Mouse (Mus musculus) midbrain, embryonic 12.5 days (tissue): ENCODE results near the gene Lhx1. TPM values are rescaled to one million over a fixed set of nuclear protein-coding genes. Genes with fewer than 3 reads are reported as not detected.

Source experiments
- ATAC-seq: fragments of 200-750 bp; cut with Nextera tagmentation; 2 replicates; pipeline ENCODE4 v1.8.0; 2017; ENCODE audit warnings: low read depth, moderate TSS enrichment, moderate library complexity; ENCODE audit not compliant: low FRiP score
- H3K27ac ChIP-seq: fragments of 300-500 bp; sonication (generic); replicated peaks from 2 replicates; pipeline ENCODE4 v1.5.1; 2016; ENCODE audit warnings: mild to moderate bottlenecking
- H3K27me3 ChIP-seq: fragments of 300-500 bp; sonication (generic); 2 replicates; pipeline ENCODE4 v1.6.1; 2016; ENCODE audit warnings: mild to moderate bottlenecking
- H3K36me3 ChIP-seq: fragments of 300-500 bp; sonication (generic); 2 replicates; pipeline ENCODE4 v1.6.1; 2016
- H3K4me1 ChIP-seq: fragments of 300-500 bp; sonication (generic); 2 replicates; pipeline ENCODE4 v1.6.1; 2016
- H3K4me2 ChIP-seq: fragments of 300-500 bp; sonication (generic); replicated peaks from 2 replicates; pipeline ENCODE4 v1.6.1; 2016; ENCODE audit warnings: mild to moderate bottlenecking, moderate library complexity
- H3K4me3 ChIP-seq: fragments of 300-500 bp; sonication (generic); 2 replicates; pipeline ENCODE4 v1.5.1; 2016; ENCODE audit warnings: mild to moderate bottlenecking
- H3K9ac ChIP-seq: fragments of 300-500 bp; sonication (generic); replicated peaks from 2 replicates; pipeline ENCODE4 v1.6.1; 2016; ENCODE audit warnings: mild to moderate bottlenecking, moderate library complexity
- H3K9me3 ChIP-seq: fragments of 300-500 bp; sonication (generic); 2 replicates; pipeline ENCODE4 v1.6.1; 2016; ENCODE audit warnings: mild to moderate bottlenecking
- WGBS: fragments of 180-500 bp; shearing (Covaris S2); methylation state at CpG from one replicate; pipeline ENCODE4 v1.1.7; 2016; 5-methylcytosine and 5-hydroxymethylcytosine counted together
- polyA plus RNA-seq: library from polyadenylated mRNA; unstranded; fragments of >200 nt; fragmentation: Nextera tagmentation; extraction: Ambion mirVana; gene quantifications from 2 replicates; pipeline ENCODE4 v1.2.1, GENCODE M21; 2016

Gene Lhx1
- polyA plus RNA-seq, 1 experiment from 2014 or later, result 50.5 TPM

GRCm38 (mm10) chr11:84524511-84525270, 644 bp downstream of the Lhx1 start:
- Histone ChIP-seq H3K27me3 (peaks cover 100% of the 10 kb centered on the region), H3K4me1 (peaks cover 47% of the 10 kb centered on the region), H3K36me3 (no peaks in the 10 kb centered on the region), H3K27ac (peak overlapping the region; percentile 81), H3K4me3 (peak overlapping the region; percentile 57), H3K9me3 (no peaks in the 10 kb centered on the region), H3K4me2 (peak overlapping the region; percentile 82), H3K9ac (peak overlapping the region; percentile 79)
- 0 out of 2 replicates have a peak, but pooled peaks have one; percentile 27 for ATAC-seq
- 0% methylated on average over 47 of the region's 48 CpGs for WGBS

- peak overlapping the region; percentile 81 for H3K27ac ChIP-seq
- peak overlapping the region; percentile 79 for H3K9ac ChIP-seq
- peak overlapping the region; percentile 82 for H3K4me2 ChIP-seq
- peaks cover 100% of the 10 kb centered on the region for H3K27me3 ChIP-seq
- H3K4me3 ChIP-seq, result peak overlapping the region; percentile 57
- no peak for ATAC-seq
- WGBS, result under 1% methylated on average over 35 of the region's 35 CpGs
- H3K36me3 ChIP-seq, result no peaks in the 10 kb centered on the region
- H3K9me3 ChIP-seq, result no peaks in the 10 kb centered on the region
- peaks cover 39% of the 10 kb centered on the region for H3K4me1 ChIP-seq
Measured at GRCm38 (mm10) chr11:84523841-84524510, 1.4 kb downstream of the Lhx1 start.

DNA sequence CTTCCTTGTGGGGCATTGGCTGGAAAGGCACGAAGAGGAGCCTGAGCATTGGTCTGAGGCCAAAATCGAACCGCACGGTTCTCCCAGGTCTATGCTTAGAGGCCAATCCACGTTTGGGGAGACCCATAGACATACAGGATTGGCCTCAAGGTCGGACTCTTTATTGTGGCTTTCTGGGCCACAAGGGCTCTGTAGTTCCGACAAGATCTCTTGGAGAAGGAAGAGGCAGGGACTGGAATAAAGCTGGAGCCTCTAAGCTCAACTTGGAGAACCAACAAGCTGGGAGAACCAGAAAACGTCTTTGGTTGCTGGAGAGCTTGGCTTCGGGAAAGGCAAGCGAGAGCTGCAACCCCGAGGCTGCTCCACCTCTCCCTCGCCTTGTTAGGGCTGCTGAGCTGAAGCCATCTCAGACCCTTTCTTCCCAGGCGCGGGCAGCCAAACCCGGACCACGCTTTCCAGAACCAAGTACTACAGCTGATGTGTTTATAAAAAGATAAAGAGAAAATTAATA, 2.0 kb downstream of the Lhx1 start:
- Histone ChIP-seq H3K4me1 (peaks cover 35% of the 10 kb centered on the region), H3K4me2 (peak overlapping the region; percentile 82), H3K27me3 (peaks cover 99% of the 10 kb centered on the region), H3K27ac (peak overlapping the region; percentile 81), H3K9ac (peak overlapping the region; percentile 79), H3K4me3 (peak overlapping the region; percentile 57), H3K9me3 (no peaks in the 10 kb centered on the region), H3K36me3 (no peaks in the 10 kb centered on the region)
- ATAC-seq, result no peak
- under 1% methylated on average over 16 of the region's 16 CpGs for WGBS

GRCm38 (mm10) chr11:84522577-84523320, 2.6 kb downstream of the Lhx1 start:
- peaks cover 35% of the 10 kb centered on the region for H3K4me1 ChIP-seq
- ATAC-seq, result no peak
- peak overlapping the region; percentile 57 for H3K4me3 ChIP-seq
- peak overlapping the region; percentile 79 for H3K9ac ChIP-seq
- under 1% methylated on average over 40 of the region's 40 CpGs for WGBS
- H3K4me2 ChIP-seq, result peak overlapping the region; percentile 82
- peak overlapping the region; percentile 81 for H3K27ac ChIP-seq
- no peaks in the 10 kb centered on the region for H3K36me3 ChIP-seq
- peaks cover 94% of the 10 kb centered on the region for H3K27me3 ChIP-seq
- no peaks in the 10 kb centered on the region for H3K9me3 ChIP-seq

DNA sequence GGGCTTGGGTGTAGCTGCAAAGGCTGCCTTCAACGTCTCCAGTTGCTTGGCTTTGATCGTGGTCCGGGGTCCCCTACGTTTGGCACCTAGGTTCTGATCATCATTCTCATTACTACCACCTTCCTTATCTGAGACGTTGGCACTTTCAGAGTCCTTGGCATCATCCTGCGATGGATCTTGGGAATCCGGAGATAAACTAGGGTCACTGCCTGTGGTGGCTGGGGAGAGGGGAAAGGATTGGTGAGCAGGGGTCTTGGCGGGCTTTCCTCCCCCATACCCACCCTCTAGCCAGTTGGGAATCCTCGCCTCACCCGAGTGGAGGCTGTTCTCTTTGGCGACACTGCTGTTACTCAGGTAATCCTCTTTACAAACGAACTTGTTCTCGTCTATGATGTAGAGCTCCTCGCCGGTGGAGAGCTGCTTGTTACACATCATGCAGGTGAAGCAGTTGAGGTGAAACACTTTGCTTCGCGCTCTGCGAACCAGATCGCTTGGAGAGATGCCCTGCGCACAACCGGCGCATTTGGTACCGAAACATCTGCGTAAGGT, 3.5 kb downstream of the Lhx1 start:
- H3K4me1 ChIP-seq, result peaks cover 35% of the 10 kb centered on the region
- H3K27ac ChIP-seq, result peak overlapping the region; percentile 81
- H3K4me2 ChIP-seq, result peak overlapping the region; percentile 82
- H3K9ac ChIP-seq, result peak overlapping the region; percentile 79
- ATAC-seq, result no peak
- WGBS, result 5% methylated on average over 24 of the region's 24 CpGs
- no peaks in the 10 kb centered on the region for H3K36me3 ChIP-seq
- no peaks in the 10 kb centered on the region for H3K9me3 ChIP-seq
- H3K4me3 ChIP-seq, result peak overlapping the region; percentile 57
- peaks cover 89% of the 10 kb centered on the region for H3K27me3 ChIP-seq

DNA sequence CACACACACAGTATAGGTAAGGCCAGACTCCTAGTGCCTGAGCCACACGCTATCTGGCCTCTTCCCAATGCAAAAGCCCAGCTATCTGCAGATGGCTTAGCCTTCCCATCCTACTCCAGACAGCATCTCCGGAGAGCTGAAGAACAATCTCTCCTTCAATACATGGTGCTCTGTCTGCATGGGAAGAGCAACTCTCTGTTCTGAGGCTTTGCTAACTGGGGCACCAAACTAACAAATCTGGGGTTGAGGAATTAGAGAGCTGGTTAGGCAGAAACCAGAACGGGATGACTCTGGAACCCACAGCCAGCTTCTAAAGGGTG, 4.3 kb downstream of the Lhx1 start:
- WGBS, result 9% methylated on average over 3 of the region's 3 CpGs
- H3K27ac ChIP-seq, result peak overlapping the region; percentile 81

DNA sequence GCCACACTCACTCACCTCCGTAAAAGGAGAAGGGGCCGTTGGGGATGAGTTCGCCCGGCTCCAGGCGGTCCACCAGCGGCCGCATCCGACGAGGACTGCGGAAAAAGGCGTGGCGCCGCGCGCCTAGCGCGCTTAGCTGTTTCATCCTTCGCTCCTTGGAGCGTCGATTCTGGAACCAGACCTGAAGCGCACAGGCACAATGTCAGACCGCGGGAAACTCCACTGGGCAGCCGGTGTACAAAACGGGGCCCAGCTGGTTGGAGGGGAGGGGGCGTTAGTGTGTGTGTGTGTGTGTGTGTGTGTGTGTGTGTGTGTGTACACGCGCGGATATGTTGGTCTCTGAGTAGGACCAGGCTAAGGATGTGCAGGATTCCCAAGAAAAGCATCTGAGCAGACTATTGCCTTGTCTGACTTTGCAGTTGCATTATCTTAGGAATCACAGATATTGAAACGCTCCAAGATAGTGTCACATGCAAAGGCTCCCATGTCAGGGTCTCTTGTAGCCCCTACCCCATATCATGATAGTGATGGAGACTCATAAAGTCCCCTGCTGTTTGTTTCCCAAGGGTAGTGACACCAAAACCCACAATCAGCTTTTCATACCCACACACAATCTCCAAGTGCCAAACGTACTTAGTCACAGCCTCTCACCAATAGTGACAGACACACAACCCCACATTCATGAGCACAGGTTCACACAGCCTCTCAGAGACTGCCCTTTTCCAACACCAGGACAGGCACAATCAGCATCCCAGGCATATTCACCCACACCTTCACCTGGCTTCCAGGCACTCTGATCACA, 4.9 kb downstream of the Lhx1 start:
- H3K36me3 ChIP-seq, result no peaks in the 10 kb centered on the region

More for the DNA sequence above, 4.3 kb downstream of the Lhx1 start:
- Histone ChIP-seq H3K9me3 (no peaks in the 10 kb centered on the region), H3K27me3 (peaks cover 89% of the 10 kb centered on the region), H3K9ac (peak overlapping the region; percentile 79), H3K4me1 (peaks cover 33% of the 10 kb centered on the region), H3K36me3 (no peaks in the 10 kb centered on the region), H3K4me3 (peak overlapping the region; percentile 57), H3K4me2 (peak overlapping the region; percentile 82)
- no peak for ATAC-seq

GRCm38 (mm10) chr11:84519576-84520268, 5.6 kb downstream of the Lhx1 start:
- ATAC-seq, result no peak
- H3K27ac ChIP-seq, result peak overlapping the region; percentile 81
- peaks cover 89% of the 10 kb centered on the region for H3K27me3 ChIP-seq
- H3K9ac ChIP-seq, result peak overlapping the region; percentile 79
- H3K4me2 ChIP-seq, result peak overlapping the region; percentile 82
- no peaks in the 10 kb centered on the region for H3K36me3 ChIP-seq
- peak overlapping the region; percentile 57 for H3K4me3 ChIP-seq
- whole genome bisulfite sequencing, result 4% methylated on average over 34 of the region's 34 CpGs
- no peaks in the 10 kb centered on the region for H3K9me3 ChIP-seq
- H3K4me1 ChIP-seq, result peaks cover 21% of the 10 kb centered on the region

More for the DNA sequence above, 4.9 kb downstream of the Lhx1 start:
- peak overlapping the region; percentile 82 for H3K4me2 ChIP-seq
- peaks cover 89% of the 10 kb centered on the region for H3K27me3 ChIP-seq
- H3K4me1 ChIP-seq, result peaks cover 28% of the 10 kb centered on the region
- H3K9ac ChIP-seq, result peak overlapping the region; percentile 79
- ATAC-seq, result no peak
- peak overlapping the region; percentile 57 for H3K4me3 ChIP-seq
- 2% methylated on average over 31 of the region's 31 CpGs for WGBS
- H3K9me3 ChIP-seq, result no peaks in the 10 kb centered on the region
- H3K27ac ChIP-seq, result peak overlapping the region; percentile 81

GRCm38 (mm10) chr11:84519036-84519435, 6.3 kb downstream of the Lhx1 start:
- Histone ChIP-seq H3K4me1 (peaks cover 14% of the 10 kb centered on the region; the same call in 1 of the 2 replicates), H3K27me3 (peaks cover 87% of the 10 kb centered on the region), H3K9me3 (no peaks in the 10 kb centered on the region), H3K4me3 (peak overlapping the region; percentile 57), H3K27ac (peak overlapping the region; percentile 56; the same call in 1 of the 2 replicates), H3K36me3 (no peaks in the 10 kb centered on the region), H3K4me2 (peak overlapping the region; percentile 82), H3K9ac (peak overlapping the region; percentile 56)
- no peak for ATAC-seq
- 5% methylated on average over 12 of the region's 12 CpGs for WGBS

DNA sequence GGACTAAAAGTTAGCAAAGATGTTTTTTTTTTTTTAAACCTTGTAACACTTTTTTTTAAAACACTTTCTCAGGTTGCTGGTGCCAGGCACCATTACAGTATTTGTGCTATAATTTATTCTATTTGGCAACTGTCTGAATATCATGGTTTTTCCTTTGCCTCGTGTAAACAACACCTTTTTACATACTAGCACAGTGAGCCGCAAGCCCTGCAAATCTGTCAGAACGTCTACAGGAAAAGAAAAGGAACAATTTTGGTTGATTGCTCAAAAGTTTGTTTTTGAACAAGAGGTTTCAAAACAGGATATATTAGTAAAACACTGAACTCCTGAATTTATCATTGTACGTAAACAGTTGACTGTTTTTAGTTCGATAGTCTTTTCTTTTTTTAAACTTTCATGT, 7.1 kb downstream of the Lhx1 start:
- H3K4me1 ChIP-seq, result peaks cover 8% of the 10 kb centered on the region; the same call in 1 of the 2 replicates
- peak overlapping the region; percentile 57; the same call in 1 of the 2 replicates for H3K4me3 ChIP-seq
- H3K9me3 ChIP-seq, result no peaks in the 10 kb centered on the region
- 27% methylated on average over 5 of the region's 5 CpGs for WGBS
- peak overlapping the region; percentile 82 for H3K4me2 ChIP-seq
- no peak overlapping the region for H3K9ac ChIP-seq
- no peaks in the 10 kb centered on the region for H3K36me3 ChIP-seq
- H3K27ac ChIP-seq, result no peak overlapping the region
- no peak for ATAC-seq
- peaks cover 80% of the 10 kb centered on the region for H3K27me3 ChIP-seq
